In the genomic region with DNA sequence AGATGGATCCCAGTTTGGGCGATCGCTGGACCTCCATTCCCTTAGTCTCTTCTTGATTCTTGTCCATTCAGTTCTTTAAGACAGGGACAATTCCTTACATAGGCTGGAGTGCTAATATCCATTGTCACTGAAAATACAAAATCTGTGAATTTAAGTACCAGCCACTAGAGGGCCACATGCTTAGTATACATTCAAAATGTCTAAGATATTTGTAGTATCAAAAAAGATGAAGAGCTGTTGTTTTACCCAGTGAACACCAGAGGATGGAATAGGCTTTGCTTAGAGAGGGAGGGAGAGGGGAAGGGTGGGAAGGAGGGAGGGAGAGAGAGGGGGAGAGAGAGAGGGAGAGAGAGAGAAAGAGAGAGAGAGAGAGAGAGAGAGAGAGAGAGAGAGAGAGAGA, we compare ENCODE assay signal across 18 mouse cellular contexts. TPM values are rescaled to one million over a fixed set of nuclear protein-coding genes. Genes with fewer than 3 reads are reported as not detected.
DNase-seq lines count a peak whose midpoint lies in the region; ATAC-seq and TF ChIP-seq lines count a peak whose summit lies in the region.
"Had no signal": no experiment of that assay in that cellular context is flagged by ENCODE, and none has a peak within 500 bp of the region (broad histone marks: within the 10 kb centered on the region; RNA-seq: fewer than 3 reads in every experiment).

No protein-coding gene starts in this region.

- H3K36me3 ChIP-seq in intestine, postnatal 0 days (ENCODE audit: control insufficient read depth, insufficient read depth): no peaks in the 10 kb centered on the region
- no peaks in the 10 kb centered on the region for H3K36me3 ChIP-seq in intestine, embryonic 15.5 days
- no peaks in the 10 kb centered on the region for H3K36me3 ChIP-seq in midbrain, postnatal 0 days (ENCODE audit: insufficient read depth, low read length)
- no peaks in the 10 kb centered on the region for H3K36me3 ChIP-seq in midbrain, embryonic 13.5 days
- no peaks in the 10 kb centered on the region for H3K36me3 ChIP-seq in heart, embryonic 11.5 days (ENCODE audit: control insufficient read depth, insufficient read depth, low read length)
- H3K36me3 ChIP-seq: hindbrain, embryonic 15.5 days; limb, embryonic 15.5 days; lung, embryonic 15.5 days; stomach, embryonic 15.5 days had no signal

- 47% methylated on average over 2 of the region's 2 CpGs for WGBS in intestine, postnatal 0 days
- 48% methylated on average over 2 of the region's 2 CpGs for WGBS in intestine, embryonic 15.5 days
- WGBS in midbrain, postnatal 0 days: 30% methylated on average over 2 of the region's 2 CpGs
- WGBS in midbrain, embryonic 13.5 days: 41% methylated on average over 2 of the region's 2 CpGs
- whole genome bisulfite sequencing in heart, embryonic 11.5 days (ENCODE audit: insufficient replicate concordance): 38% methylated on average over 2 of the region's 2 CpGs

- H3K4me1 ChIP-seq in intestine, postnatal 0 days (replicated peaks; ENCODE audit: control insufficient read depth, insufficient read depth, low read length): no peaks in the 10 kb centered on the region
- no peaks in the 10 kb centered on the region for H3K4me1 ChIP-seq in intestine, embryonic 15.5 days (replicated peaks)
- H3K4me1 ChIP-seq in midbrain, postnatal 0 days (ENCODE audit: insufficient read depth, low read length): no peaks in the 10 kb centered on the region
- no peaks in the 10 kb centered on the region for H3K4me1 ChIP-seq in midbrain, embryonic 13.5 days (replicated peaks)
- no peaks in the 10 kb centered on the region for H3K4me1 ChIP-seq in heart, embryonic 11.5 days (ENCODE audit: control insufficient read depth, insufficient read depth, low read length)
- H3K4me1 ChIP-seq: hindbrain, embryonic 15.5 days; limb, embryonic 15.5 days; lung, embryonic 15.5 days; stomach, embryonic 15.5 days had no signal

- no peaks in the 10 kb centered on the region for H3K27me3 ChIP-seq in intestine, postnatal 0 days (replicated peaks; ENCODE audit: control insufficient read depth, insufficient read depth, low read length)
- no peaks in the 10 kb centered on the region for H3K27me3 ChIP-seq in intestine, embryonic 15.5 days (replicated peaks)
- no peaks in the 10 kb centered on the region for H3K27me3 ChIP-seq in midbrain, postnatal 0 days (ENCODE audit: insufficient read depth, low read length)
- H3K27me3 ChIP-seq in midbrain, embryonic 13.5 days: no peaks in the 10 kb centered on the region
- no peaks in the 10 kb centered on the region for H3K27me3 ChIP-seq in heart, embryonic 11.5 days (ENCODE audit: control insufficient read depth, insufficient read depth, low read length)
- H3K27me3 ChIP-seq: hindbrain, embryonic 15.5 days; limb, embryonic 15.5 days; lung, embryonic 15.5 days; stomach, embryonic 15.5 days had no signal

- TF ChIP-seq CTCF in intestine, postnatal 0 days (IDR thresholded peaks at IDR 0.05; ENCODE audit: low read depth): peak; percentile 43
- peak; percentile 63 for TF ChIP-seq CTCF in midbrain, postnatal 0 days (IDR thresholded peaks at IDR 0.05)

- H3K4me2 ChIP-seq in intestine, postnatal 0 days (replicated peaks; ENCODE audit: low read depth): no peak overlapping the region
- no peak overlapping the region for H3K4me2 ChIP-seq in intestine, embryonic 15.5 days (replicated peaks)
- H3K4me2 ChIP-seq in midbrain, postnatal 0 days (ENCODE audit: low read depth, low read length, poor library complexity, severe bottlenecking): no peak overlapping the region
- no peak overlapping the region for H3K4me2 ChIP-seq in midbrain, embryonic 13.5 days (replicated peaks)
- H3K4me2 ChIP-seq in heart, embryonic 11.5 days: no peak overlapping the region
- H3K4me2 ChIP-seq: hindbrain, embryonic 15.5 days; limb, embryonic 15.5 days; lung, embryonic 15.5 days; stomach, embryonic 15.5 days had no signal

- no peak overlapping the region for H3K4me3 ChIP-seq in intestine, postnatal 0 days (ENCODE audit: low read depth, low read length)
- no peak overlapping the region for H3K4me3 ChIP-seq in intestine, embryonic 15.5 days (replicated peaks)
- H3K4me3 ChIP-seq in midbrain, postnatal 0 days (ENCODE audit: low read depth, low read length): no peak overlapping the region
- no peak overlapping the region for H3K4me3 ChIP-seq in midbrain, embryonic 13.5 days (replicated peaks)
- H3K4me3 ChIP-seq in heart, embryonic 11.5 days (ENCODE audit: low read depth, low read length): no peak overlapping the region
- H3K4me3 ChIP-seq: hindbrain, embryonic 15.5 days; limb, embryonic 15.5 days; lung, embryonic 15.5 days; stomach, embryonic 15.5 days had no signal

- no peaks in the 10 kb centered on the region for H3K9me3 ChIP-seq in intestine, postnatal 0 days (ENCODE audit: control insufficient read depth)
- H3K9me3 ChIP-seq in intestine, embryonic 15.5 days: no peaks in the 10 kb centered on the region
- H3K9me3 ChIP-seq in midbrain, postnatal 0 days (ENCODE audit: low read length): no peaks in the 10 kb centered on the region
- H3K9me3 ChIP-seq in midbrain, embryonic 13.5 days: no peaks in the 10 kb centered on the region
- no peaks in the 10 kb centered on the region for H3K9me3 ChIP-seq in heart, embryonic 11.5 days (replicated peaks; ENCODE audit: control insufficient read depth, low read length)
- H3K9me3 ChIP-seq: limb, embryonic 15.5 days; lung, embryonic 15.5 days; stomach, embryonic 15.5 days had no signal

- no peak for ATAC-seq in intestine, postnatal 0 days
- no peak for ATAC-seq in intestine, embryonic 15.5 days
- ATAC-seq in midbrain, postnatal 0 days (ENCODE audit: low FRiP score): no peak
- no peak for ATAC-seq in midbrain, embryonic 13.5 days
- no peak for ATAC-seq in heart, embryonic 11.5 days (replicated peaks; ENCODE audit: insufficient number of reproducible peaks, low FRiP score, low TSS enrichment)

- no peak overlapping the region for H3K9ac ChIP-seq in intestine, postnatal 0 days (ENCODE audit: low read depth, low read length)
- H3K9ac ChIP-seq in intestine, embryonic 15.5 days: no peak overlapping the region
- no peak overlapping the region for H3K9ac ChIP-seq in midbrain, postnatal 0 days (replicated peaks; ENCODE audit: low read length, poor library complexity, severe bottlenecking)
- H3K9ac ChIP-seq in midbrain, embryonic 13.5 days (replicated peaks): no peak overlapping the region
- no peak overlapping the region for H3K9ac ChIP-seq in heart, embryonic 11.5 days (ENCODE audit: low read depth, low read length)
- H3K9ac ChIP-seq: hindbrain, embryonic 15.5 days; limb, embryonic 15.5 days; lung, embryonic 15.5 days; stomach, embryonic 15.5 days had no signal

- H3K27ac ChIP-seq in intestine, postnatal 0 days (ENCODE audit: low read depth, low read length): no peak overlapping the region
- no peak overlapping the region for H3K27ac ChIP-seq in intestine, embryonic 15.5 days
- H3K27ac ChIP-seq in midbrain, postnatal 0 days (ENCODE audit: low read depth, low read length): no peak overlapping the region
- no peak overlapping the region for H3K27ac ChIP-seq in midbrain, embryonic 13.5 days
- H3K27ac ChIP-seq in heart, embryonic 11.5 days (ENCODE audit: low read depth, low read length): no peak overlapping the region
- H3K27ac ChIP-seq: hindbrain, embryonic 15.5 days; limb, embryonic 15.5 days; lung, embryonic 15.5 days; stomach, embryonic 15.5 days had no signal

- DNase-seq in embryo, embryonic 11 days: peak; percentile 41
- no peak for DNase-seq in embryo, embryonic 9.5 days (ENCODE audit: extremely low spot score)
- DNase-seq in midbrain, postnatal 0 days (ENCODE audit: low spot score): peak; percentile 35
- DNase-seq in T-cell, adult 2 months (ENCODE audit: low spot score): no peak
- DNase-seq: cerebellum, adult 11-12 months; gastrocnemius, postnatal 10 days; kidney, adult 8-10 months; thymus, postnatal 25 days had no signal

RNA-seq across cellular contexts. Expression of gene Mkrn3, which starts 16.5 kb away (rescaled TPM):
- polyA plus RNA-seq in intestine, postnatal 0 days (2015; fragmentation: Nextera tagmentation; extraction: Ambion mirVana): 1.6 TPM in 2 replicates
- polyA plus RNA-seq in intestine, embryonic 15.5 days (2015; fragmentation: Nextera tagmentation; extraction: Ambion mirVana): 4.2 and 4.4 TPM in 2 replicates
- 39.5 and 42.4 TPM in 2 replicates for total RNA-seq in midbrain, postnatal 0 days (2014; rRNA removed)
- 30.9 and 31.5 TPM in 2 replicates for polyA plus RNA-seq in midbrain, postnatal 0 days (2015; fragmentation: Nextera tagmentation; extraction: Ambion mirVana)
- polyA plus RNA-seq in midbrain, embryonic 13.5 days (2015; fragmentation: Nextera tagmentation; extraction: Ambion mirVana): 23.5 and 26.4 TPM in 2 replicates
- 2.9 and 3.7 TPM in 2 replicates for polyA plus RNA-seq in heart, embryonic 11.5 days (2014; fragmentation: Nextera tagmentation; extraction: Ambion mirVana)

RNA-seq across cellular contexts. Expression of gene Peg12, which starts 27.9 kb away (rescaled TPM):
- polyA plus RNA-seq in intestine, postnatal 0 days (2015; fragmentation: Nextera tagmentation; extraction: Ambion mirVana): 5.2 and 5.5 TPM in 2 replicates
- polyA plus RNA-seq in intestine, embryonic 15.5 days (2015; fragmentation: Nextera tagmentation; extraction: Ambion mirVana): 18.1 and 21.4 TPM in 2 replicates
- total RNA-seq in midbrain, postnatal 0 days (2014; rRNA removed): 4.6 and 5.7 TPM in 2 replicates
- polyA plus RNA-seq in midbrain, postnatal 0 days (2015; fragmentation: Nextera tagmentation; extraction: Ambion mirVana): 6.0 and 6.6 TPM in 2 replicates
- polyA plus RNA-seq in midbrain, embryonic 13.5 days (2015; fragmentation: Nextera tagmentation; extraction: Ambion mirVana): 33.4 and 38.8 TPM in 2 replicates
- 12.3 and 14.6 TPM in 2 replicates for polyA plus RNA-seq in heart, embryonic 11.5 days (2014; fragmentation: Nextera tagmentation; extraction: Ambion mirVana)

RNA-seq across cellular contexts. Expression of gene Magel2, which starts 59.6 kb away (rescaled TPM):
- 0.08 and 0.14 TPM in 2 replicates for polyA plus RNA-seq in intestine, postnatal 0 days (2015; fragmentation: Nextera tagmentation; extraction: Ambion mirVana)
- 0.69 and 0.72 TPM in 2 replicates for polyA plus RNA-seq in intestine, embryonic 15.5 days (2015; fragmentation: Nextera tagmentation; extraction: Ambion mirVana)
- 22.1 and 26.5 TPM in 2 replicates for total RNA-seq in midbrain, postnatal 0 days (2014; rRNA removed)
- polyA plus RNA-seq in midbrain, postnatal 0 days (2015; fragmentation: Nextera tagmentation; extraction: Ambion mirVana): 19.3 and 25.4 TPM in 2 replicates
- polyA plus RNA-seq in midbrain, embryonic 13.5 days (2015; fragmentation: Nextera tagmentation; extraction: Ambion mirVana): 26.8 and 29.6 TPM in 2 replicates
- polyA plus RNA-seq in heart, embryonic 11.5 days (2014; fragmentation: Nextera tagmentation; extraction: Ambion mirVana): 0.51 and 0.93 TPM in 2 replicates
- total RNA-seq: megakaryocyte-erythroid progenitor cell, adult 5-6 weeks had no signal
- polyA plus RNA-seq: small intestine, adult 2 months had no signal

Comparison
In these comparisons a context has a peak if more than half of its experiments do, and no peak if none do; other contexts are left out.
1. DNase-seq: peak in embryo, embryonic 11 days (single experiment) and midbrain, postnatal 0 days (single experiment); none in embryo, embryonic 9.5 days (single experiment) and T-cell, adult 2 months (single experiment).
2. RNA of gene Magel2, which starts 59.6 kb away (polyA plus RNA-seq): 26.8 to 29.6 TPM in midbrain, embryonic 13.5 days and 19.3 to 25.4 TPM in midbrain, postnatal 0 days; 0.51 to 0.93 TPM in heart, embryonic 11.5 days, 0.69 to 0.72 TPM in intestine, embryonic 15.5 days and 0.08 to 0.14 TPM in intestine, postnatal 0 days; every median in the first group is over 10 times any median in the second.